Mouse (Mus musculus) 416B (cell line): ENCODE measurements around the gene Btbd35f13.
"Not testable (repeated sequence)": the region's sequence is repeated elsewhere in the genome, so short reads cannot be mapped to it uniquely, and the experiment has no call there.

Source experiments
- DNase-seq: peaks from one replicate; pipeline ENCODE4 v3.0.0; 2011; ENCODE audit warnings: low read depth

Btbd35f13 gene

DNA sequence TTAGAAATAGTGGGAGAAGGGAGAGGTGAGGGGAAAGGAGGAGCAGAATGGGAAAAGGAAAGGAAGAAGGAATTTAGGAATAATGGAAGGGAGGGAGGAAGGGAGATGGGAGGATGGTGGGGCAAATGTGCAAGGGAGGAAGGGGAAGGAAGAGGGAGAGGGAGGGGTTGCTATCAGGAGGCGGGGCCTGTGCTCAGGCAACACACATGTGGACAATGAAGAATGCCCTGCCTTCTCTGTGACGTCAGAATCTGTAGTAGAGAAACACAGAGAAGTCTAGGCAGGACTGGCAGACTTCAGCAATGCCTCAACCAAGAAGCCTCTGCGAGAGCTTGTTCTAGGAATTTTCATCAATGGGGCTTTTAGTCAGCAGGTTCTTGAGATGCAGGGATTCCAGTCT lies at the start of gene Btbd35f13:
Gene Btbd35f13, plus strand, starts transcription at position 301 of the 400 bp plus-strand sequence.
- DNase-seq: not testable (repeated sequence)

DNA sequence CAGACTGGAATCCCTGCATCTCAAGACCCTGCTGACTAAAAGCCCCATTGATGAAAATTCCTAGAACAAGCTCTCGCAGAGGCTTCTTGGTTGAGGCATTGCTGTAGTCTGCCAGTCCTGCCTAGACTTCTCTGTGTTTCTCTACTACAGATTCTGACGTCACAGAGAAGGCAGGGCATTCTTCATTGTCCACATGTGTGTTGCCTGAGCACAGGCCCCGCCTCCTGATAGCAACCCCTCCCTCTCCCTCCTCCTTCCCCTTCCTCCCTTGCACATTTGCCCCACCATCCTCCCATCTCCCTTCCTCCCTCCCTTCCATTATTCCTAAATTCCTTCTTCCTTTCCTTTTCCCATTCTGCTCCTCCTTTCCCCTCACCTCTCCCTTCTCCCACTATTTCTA lies 45.3 kb downstream of the Btbd35f13 start, which contains the start of gene Btbd35f14:
Gene Btbd35f14, minus strand, starts transcription at position 101 of the 400 bp plus-strand sequence.
- not testable (repeated sequence) for DNase-seq
